Comparison of ENCODE assay signal across 1 mouse cellular context in genomic region chr2:58156495-58157392, GRCm38 (mm10).
TF ChIP-seq lines count a peak whose summit lies in the region.

No protein-coding gene starts in this region.

TF ChIP-seq in CH12.LX, 34 proteins besides CTCF, POLR2A, EP300 and RAD21 (continued from another document):
- TF ChIP-seq E2F4 (IDR thresholded peaks at IDR 0.05; ENCODE audit: insufficient replicate concordance, low read depth, low read length) = 0 out of 2 replicates have a peak, but pooled peaks have one; percentile 10
- no peak for TF ChIP-seq ZC3H11A (IDR thresholded peaks at IDR 0.05; ENCODE audit: low read depth, low read length)
- TF ChIP-seq ZKSCAN1 (IDR thresholded peaks at IDR 0.05; ENCODE audit: borderline replicate concordance, low read depth, low read length) = no peak; the same call in 1 of the 2 replicates
- 0 out of 2 replicates have a peak, but pooled peaks have one; percentile 4 for TF ChIP-seq HCFC1 (IDR thresholded peaks at IDR 0.05; ENCODE audit: low read depth, low read length)
- TF ChIP-seq SMC3 (IDR thresholded peaks at IDR 0.05; ENCODE audit: low read depth, low read length) = peak; percentile 19; the same call in 1 of the 2 replicates
- no peak; the same call in 1 of the 2 replicates for TF ChIP-seq UBTF (IDR thresholded peaks at IDR 0.05; ENCODE audit: low read depth, low read length)
- TF ChIP-seq NELFE (IDR thresholded peaks at IDR 0.05; ENCODE audit: low read depth, low read length) = no peak
- TF ChIP-seq ZMIZ1 (IDR thresholded peaks at IDR 0.05; ENCODE audit: low read depth, low read length) = 0 out of 2 replicates have a peak, but pooled peaks have one; percentile 7
- peak; percentile 91 for TF ChIP-seq SIN3A (IDR thresholded peaks at IDR 0.05; ENCODE audit: low read length)
- peak; percentile 95 for TF ChIP-seq MEF2A (IDR thresholded peaks at IDR 0.05; ENCODE audit: borderline replicate concordance, low read depth, low read length)
- peak; percentile 53; the same call in 1 of the 2 replicates for TF ChIP-seq CHD1 (IDR thresholded peaks at IDR 0.05; ENCODE audit: low read depth, low read length)
- TF ChIP-seq ETS1 (conservative IDR thresholded peaks at IDR 0.05; ENCODE audit: low read depth, low read length) = peak; percentile 92
- TF ChIP-seq POLR2AphosphoS2 (IDR thresholded peaks at IDR 0.05; ENCODE audit: low read depth, low read length) = no peak
- 0 out of 2 replicates have a peak, but pooled peaks have one; percentile 22 for TF ChIP-seq TBP (conservative IDR thresholded peaks at IDR 0.05; ENCODE audit: low read depth, low read length)
- no peak for TF ChIP-seq USF1 (IDR thresholded peaks at IDR 0.05; ENCODE audit: low read depth, low read length)
- TF ChIP-seq KAT2A (IDR thresholded peaks at IDR 0.05; ENCODE audit: insufficient replicate concordance, low read length) = 0 out of 2 replicates have a peak, but pooled peaks have one; percentile 49
- peak; percentile 89; the same call in 1 of the 2 replicates for TF ChIP-seq MAZ (IDR thresholded peaks at IDR 0.05; ENCODE audit: low read depth, low read length)
- no peak for TF ChIP-seq NRF1 (IDR thresholded peaks at IDR 0.05; ENCODE audit: low read depth, low read length)
- TF ChIP-seq JUN (IDR thresholded peaks at IDR 0.05; ENCODE audit: insufficient read depth, low read depth, low read length) = peak; percentile 95
- peak; percentile 92 for TF ChIP-seq ZNF384 (IDR thresholded peaks at IDR 0.05; ENCODE audit: low read depth, low read length)
- peak; percentile 52; the same call in 1 of the 2 replicates for TF ChIP-seq MAFK (IDR thresholded peaks at IDR 0.05; ENCODE audit: insufficient replicate concordance, low read length)
- peak; percentile 38; the same call in 1 of the 2 replicates for TF ChIP-seq IRF4 (IDR thresholded peaks at IDR 0.05; ENCODE audit: low read depth, low read length)
- no peak for TF ChIP-seq MYC (IDR thresholded peaks at IDR 0.05; ENCODE audit: low read depth, low read length)
- no peak for TF ChIP-seq PAX5 (IDR thresholded peaks at IDR 0.05; ENCODE audit: low read length)
